Mouse (Mus musculus): ENCODE measurements around the gene Cdc42se2.

- TF ChIP-seq CTCF (IDR thresholded peaks at IDR 0.05; ENCODE audit: insufficient read depth, low read depth, low read length) = no peak
- no peak for TF ChIP-seq POLR2A (IDR thresholded peaks at IDR 0.05; ENCODE audit: insufficient read depth, low read depth, low read length)
Measured at GRCm38 (mm10) chr11:54776735-54777333, 10.6 kb downstream of the Cdc42se2 start.
